Mouse (Mus musculus): ENCODE data around the gene 4933430I17Rik. TPM values are rescaled to one million over a fixed set of nuclear protein-coding genes. Genes with fewer than 3 reads are reported as not detected.

The 4933430I17Rik gene
- polyA plus RNA-seq, 1 experiment from 2014 or later, result 1.4 TPM

DNA sequence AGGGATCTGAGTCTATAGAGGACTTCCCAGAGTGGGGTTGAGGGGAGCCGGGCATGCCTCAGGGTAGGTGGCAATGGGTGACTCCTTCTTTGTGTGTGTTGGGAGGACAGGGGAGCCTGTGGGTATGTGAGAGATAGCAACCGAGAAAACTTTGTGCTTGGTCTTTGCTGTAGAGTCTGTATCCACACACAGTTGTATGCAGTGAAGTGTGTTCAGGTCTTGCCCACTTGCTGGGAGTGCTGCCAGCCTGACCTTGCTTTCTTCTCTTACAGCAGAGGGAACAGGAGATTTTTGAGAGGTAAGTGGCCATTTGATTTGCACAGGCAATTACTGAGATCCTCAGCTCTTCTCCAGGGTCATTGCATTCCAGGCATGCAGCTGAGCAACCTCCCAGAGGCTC, 37.3 kb upstream of the 4933430I17Rik start:
- H3K9ac ChIP-seq, result no peak overlapping the region
- H3K27me3 ChIP-seq, result no peaks in the 10 kb centered on the region
- H3K9me3 ChIP-seq, result no peaks in the 10 kb centered on the region
- 95% methylated on average over 2 of the region's 2 CpGs for WGBS
- no peak overlapping the region for H3K4me3 ChIP-seq (replicated peaks)
- no peak overlapping the region for H3K27ac ChIP-seq
- no peaks in the 10 kb centered on the region for H3K4me1 ChIP-seq
- H3K36me3 ChIP-seq (replicated peaks), result no peaks in the 10 kb centered on the region
- no peak overlapping the region for H3K4me2 ChIP-seq
- no peak for ATAC-seq (ENCODE audit: low FRiP score)

DNA sequence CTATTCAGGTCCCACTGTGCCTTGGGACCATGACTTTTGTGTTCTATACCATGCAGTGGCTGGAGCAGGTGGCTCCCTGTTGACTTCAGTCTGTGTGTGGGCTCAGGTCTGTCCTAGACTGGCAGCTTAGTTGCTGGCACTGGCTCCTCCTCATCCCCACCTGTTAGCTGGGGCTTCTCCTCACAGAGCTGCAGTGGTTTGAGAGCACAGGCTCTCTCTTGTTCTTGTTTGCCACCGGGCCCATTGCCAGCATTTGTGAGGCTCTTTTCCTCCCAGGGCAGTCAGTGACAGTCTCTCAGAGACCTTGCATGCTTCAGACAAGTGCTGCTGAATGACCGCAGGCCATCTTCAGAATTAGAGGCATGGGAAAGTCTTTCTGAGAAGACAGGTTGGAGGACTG, 32.5 kb upstream of the 4933430I17Rik start:
- no peaks in the 10 kb centered on the region for H3K4me1 ChIP-seq
- no peak for ATAC-seq (ENCODE audit: low FRiP score)
- H3K9ac ChIP-seq, result no peak overlapping the region
- no peaks in the 10 kb centered on the region for H3K27me3 ChIP-seq
- H3K4me2 ChIP-seq, result no peak overlapping the region
- H3K4me3 ChIP-seq (replicated peaks), result no peak overlapping the region
- H3K9me3 ChIP-seq, result no peaks in the 10 kb centered on the region
- H3K36me3 ChIP-seq (replicated peaks), result 0 out of 2 replicates have a peak, but pooled peaks cover under 1% of the 10 kb centered on the region
- no peak overlapping the region for H3K27ac ChIP-seq
- WGBS, result 85% methylated on average over 2 of the region's 2 CpGs

GRCm38 (mm10) chr4:62494230-62494629, 30.9 kb upstream of the 4933430I17Rik start:
- Histone ChIP-seq H3K36me3 (replicated peaks) (peaks cover 13% of the 10 kb centered on the region), H3K27me3 (no peaks in the 10 kb centered on the region), H3K4me2 (no peak overlapping the region), H3K9me3 (no peaks in the 10 kb centered on the region), H3K4me3 (replicated peaks) (no peak overlapping the region), H3K4me1 (no peaks in the 10 kb centered on the region), H3K27ac (no peak overlapping the region), H3K9ac (no peak overlapping the region)
- WGBS, result 74% methylated on average over 9 of the region's 9 CpGs
- no peak for ATAC-seq (ENCODE audit: low FRiP score)

- H3K4me3 ChIP-seq (replicated peaks), result no peak overlapping the region
- no peaks in the 10 kb centered on the region for H3K27me3 ChIP-seq
- WGBS, result 83% methylated on average over 8 of the region's 8 CpGs
- H3K4me1 ChIP-seq, result no peaks in the 10 kb centered on the region
- no peak overlapping the region for H3K4me2 ChIP-seq
- H3K36me3 ChIP-seq (replicated peaks), result peaks cover 17% of the 10 kb centered on the region
- H3K9me3 ChIP-seq, result no peaks in the 10 kb centered on the region
- no peak overlapping the region for H3K27ac ChIP-seq
- H3K9ac ChIP-seq, result no peak overlapping the region
- ATAC-seq (ENCODE audit: low FRiP score), result no peak
Measured at GRCm38 (mm10) chr4:62495946-62496345, 29.2 kb upstream of the 4933430I17Rik start.

DNA sequence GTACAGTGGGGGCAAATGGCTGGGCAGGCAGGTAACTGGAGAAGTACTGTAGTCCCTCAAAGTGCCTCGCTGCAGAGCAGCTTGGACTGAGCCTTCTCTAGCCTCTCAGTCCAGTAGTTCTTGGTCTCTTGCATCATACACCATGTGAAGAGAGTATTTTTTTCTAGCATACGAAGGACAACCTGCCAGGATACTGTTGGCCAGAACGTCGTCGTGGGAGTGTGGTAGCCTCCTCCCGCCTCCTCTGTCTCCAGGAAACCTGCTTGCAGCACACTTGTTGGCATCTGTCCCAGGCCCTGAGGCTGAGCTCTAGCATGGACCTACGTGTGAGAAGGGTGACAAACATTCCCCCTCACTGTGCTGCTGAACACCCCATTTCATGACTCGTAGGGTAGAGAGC, 28.4 kb upstream of the 4933430I17Rik start:
- no peak overlapping the region for H3K27ac ChIP-seq
- H3K36me3 ChIP-seq (replicated peaks), result peaks cover 17% of the 10 kb centered on the region
- no peaks in the 10 kb centered on the region for H3K9me3 ChIP-seq
- H3K9ac ChIP-seq, result no peak overlapping the region
- ATAC-seq (ENCODE audit: low FRiP score), result no peak
- H3K27me3 ChIP-seq, result no peaks in the 10 kb centered on the region
- 80% methylated on average over 8 of the region's 8 CpGs for WGBS
- H3K4me2 ChIP-seq, result no peak overlapping the region
- H3K4me1 ChIP-seq, result peaks cover 6% of the 10 kb centered on the region
- H3K4me3 ChIP-seq (replicated peaks), result no peak overlapping the region

DNA sequence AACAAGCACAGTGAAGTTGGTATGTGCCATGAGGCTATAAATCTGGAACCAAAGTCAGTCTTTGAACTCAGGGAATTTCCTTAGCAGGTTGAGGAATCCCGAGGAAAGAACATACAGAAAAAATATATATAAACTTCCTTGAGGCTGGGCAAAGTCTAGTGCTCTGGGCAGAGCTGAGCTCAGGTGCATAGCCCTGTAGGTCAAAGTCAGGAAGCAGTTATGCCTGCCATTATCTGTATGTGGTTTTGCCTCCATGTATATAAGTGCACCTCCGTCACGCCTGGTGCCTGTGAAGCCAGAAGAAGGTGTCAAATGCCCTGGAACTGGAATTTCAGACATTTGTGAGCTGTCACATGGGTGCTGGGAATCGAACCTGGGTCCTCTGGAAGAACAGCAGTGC, 24.4 kb upstream of the 4933430I17Rik start:
- H3K36me3 ChIP-seq (replicated peaks), result peaks cover 17% of the 10 kb centered on the region
- no peak overlapping the region for H3K9ac ChIP-seq
- no peaks in the 10 kb centered on the region for H3K27me3 ChIP-seq
- 91% methylated on average over 4 of the region's 4 CpGs for WGBS
- H3K4me2 ChIP-seq, result no peak overlapping the region
- no peaks in the 10 kb centered on the region for H3K9me3 ChIP-seq
- ATAC-seq (ENCODE audit: low FRiP score), result no peak
- H3K27ac ChIP-seq, result no peak overlapping the region
- 0 out of 2 replicates have a peak overlapping the region, but pooled peaks have one; percentile 74 for H3K4me3 ChIP-seq (replicated peaks)
- H3K4me1 ChIP-seq, result peaks cover 8% of the 10 kb centered on the region

DNA sequence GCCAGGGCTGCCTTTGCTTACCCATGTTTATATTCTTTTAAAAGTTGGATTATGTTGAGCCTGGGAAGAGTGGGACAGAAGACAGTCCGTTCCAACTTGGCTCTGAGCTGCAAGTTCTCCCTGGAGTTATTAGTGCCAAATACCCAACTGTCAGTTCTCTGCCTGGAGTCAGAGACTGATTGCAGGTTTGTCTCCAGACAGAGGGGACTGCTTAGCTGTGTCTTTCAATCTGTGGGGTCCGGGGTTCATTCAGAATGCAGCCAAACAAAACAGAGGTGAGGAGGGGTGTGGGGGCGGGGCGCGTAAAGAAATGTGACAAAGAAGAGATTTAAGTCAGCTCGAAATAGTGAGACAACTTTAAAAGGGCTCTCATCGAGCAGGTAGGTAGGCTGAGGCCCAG, 23.6 kb upstream of the 4933430I17Rik start:
- Histone ChIP-seq H3K27ac (no peak overlapping the region), H3K4me3 (replicated peaks) (peak overlapping the region; percentile 74), H3K9ac (peak overlapping the region; percentile 71), H3K27me3 (no peaks in the 10 kb centered on the region), H3K4me1 (peaks cover 8% of the 10 kb centered on the region), H3K4me2 (peak overlapping the region; percentile 72), H3K36me3 (replicated peaks) (peaks cover 17% of the 10 kb centered on the region), H3K9me3 (no peaks in the 10 kb centered on the region)
- 3% methylated on average over 7 of the region's 7 CpGs for WGBS
- ATAC-seq (ENCODE audit: low FRiP score), result peak; percentile 30

- WGBS, result 3% methylated on average over 38 of the region's 38 CpGs
- Histone ChIP-seq H3K4me2 (peak overlapping the region; percentile 72), H3K4me3 (replicated peaks) (peak overlapping the region; percentile 74), H3K4me1 (peaks cover 8% of the 10 kb centered on the region), H3K27ac (no peak overlapping the region), H3K9ac (peak overlapping the region; percentile 71), H3K27me3 (no peaks in the 10 kb centered on the region), H3K36me3 (replicated peaks) (peaks cover 17% of the 10 kb centered on the region), H3K9me3 (no peaks in the 10 kb centered on the region)
- ATAC-seq (ENCODE audit: low FRiP score), result peak; percentile 97
Measured at GRCm38 (mm10) chr4:62501964-62502732, 23.0 kb upstream of the 4933430I17Rik start.

GRCm38 (mm10) chr4:62502969-62503368, 22.2 kb upstream of the 4933430I17Rik start:
- no peak overlapping the region for H3K4me2 ChIP-seq
- H3K4me1 ChIP-seq, result peaks cover 8% of the 10 kb centered on the region
- WGBS, result 84% methylated on average over 7 of the region's 7 CpGs

GRCm38 (mm10) chr4:62503374-62503970, 21.7 kb upstream of the 4933430I17Rik start, which contains the start of gene Hdhd3:
Hdhd3 (minus strand) TSS chr4:62503467.
- no peak within 1 kb of the TSS for H3K27ac ChIP-seq
- no peaks in the 10 kb centered on the region for H3K9me3 ChIP-seq
- H3K4me3 ChIP-seq (replicated peaks), result peak within 1 kb of the TSS; percentile 74
- no peak for ATAC-seq (ENCODE audit: low FRiP score)
- H3K4me1 ChIP-seq, result peaks cover 8% of the 10 kb centered on the region
- no peaks in the 10 kb centered on the region for H3K27me3 ChIP-seq
- 82% methylated on average over 3 of the region's 3 CpGs for WGBS
- H3K4me2 ChIP-seq, result peak within 1 kb of the TSS; percentile 72
- peak within 1 kb of the TSS; percentile 71 for H3K9ac ChIP-seq
- peaks cover 24% of the 10 kb centered on the region for H3K36me3 ChIP-seq (replicated peaks)

More at GRCm38 (mm10) chr4:62502969-62503368, 22.2 kb upstream of the 4933430I17Rik start:
- Histone ChIP-seq H3K4me3 (replicated peaks) (no peak overlapping the region), H3K9ac (no peak overlapping the region), H3K27me3 (no peaks in the 10 kb centered on the region), H3K36me3 (replicated peaks) (peaks cover 21% of the 10 kb centered on the region), H3K9me3 (no peaks in the 10 kb centered on the region), H3K27ac (no peak overlapping the region)
- no peak for ATAC-seq (ENCODE audit: low FRiP score)

DNA sequence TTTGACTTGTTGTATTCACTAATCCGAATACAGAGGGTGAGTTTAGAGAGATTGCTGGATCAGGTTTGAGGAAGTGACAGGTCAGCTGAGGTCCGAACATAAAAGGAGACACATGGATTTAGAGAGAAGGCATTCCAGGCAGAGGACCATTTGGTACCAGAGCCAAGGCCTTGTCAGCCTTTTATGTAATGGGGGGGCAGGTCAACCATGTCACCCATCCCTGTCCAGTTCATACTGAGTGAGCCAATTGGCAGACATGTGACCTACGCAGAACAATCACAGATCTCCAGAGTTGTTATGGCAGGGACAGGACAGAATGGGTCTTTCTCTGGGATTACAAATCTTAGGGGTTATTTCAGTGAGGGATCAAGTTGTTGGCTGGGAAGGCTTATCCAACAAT, 19.2 kb upstream of the 4933430I17Rik start:
- no peaks in the 10 kb centered on the region for H3K27me3 ChIP-seq
- no peak overlapping the region for H3K9ac ChIP-seq
- peaks cover 38% of the 10 kb centered on the region for H3K36me3 ChIP-seq (replicated peaks)
- H3K4me2 ChIP-seq, result no peak overlapping the region
- 84% methylated on average over 3 of the region's 3 CpGs for WGBS
- no peak overlapping the region for H3K4me3 ChIP-seq (replicated peaks)
- H3K9me3 ChIP-seq, result no peaks in the 10 kb centered on the region
- ATAC-seq (ENCODE audit: low FRiP score), result no peak
- H3K4me1 ChIP-seq, result peaks cover 8% of the 10 kb centered on the region
- no peak overlapping the region for H3K27ac ChIP-seq

DNA sequence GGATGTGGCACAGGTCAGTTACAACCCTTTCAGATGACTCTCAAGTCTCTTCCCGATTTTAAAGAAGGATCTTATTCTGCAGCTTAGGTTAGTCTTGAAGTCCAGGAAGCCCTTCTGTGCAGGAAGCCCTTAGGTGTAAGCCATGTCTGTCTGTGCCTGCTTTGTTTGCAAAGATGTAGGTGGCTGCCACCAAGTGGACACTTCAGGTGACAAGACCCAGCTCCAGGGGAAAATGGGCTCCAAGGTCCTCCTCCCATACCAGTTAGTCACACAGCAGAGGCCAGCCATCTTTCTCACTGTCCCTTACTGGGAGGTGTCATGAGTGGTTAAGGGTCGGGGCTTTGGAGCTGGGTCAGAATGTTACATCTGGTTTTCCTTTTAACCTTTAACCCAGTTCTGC, 18.4 kb upstream of the 4933430I17Rik start:
- no peaks in the 10 kb centered on the region for H3K27me3 ChIP-seq
- H3K4me1 ChIP-seq, result peaks cover 3% of the 10 kb centered on the region; the same call in 1 of the 2 replicates
- H3K4me3 ChIP-seq (replicated peaks), result no peak overlapping the region
- H3K36me3 ChIP-seq (replicated peaks), result peaks cover 46% of the 10 kb centered on the region
- ATAC-seq (ENCODE audit: low FRiP score), result no peak
- WGBS, result 65% methylated on average over 2 of the region's 2 CpGs
- no peaks in the 10 kb centered on the region for H3K9me3 ChIP-seq
- H3K4me2 ChIP-seq, result no peak overlapping the region
- H3K27ac ChIP-seq, result no peak overlapping the region
- no peak overlapping the region for H3K9ac ChIP-seq

DNA sequence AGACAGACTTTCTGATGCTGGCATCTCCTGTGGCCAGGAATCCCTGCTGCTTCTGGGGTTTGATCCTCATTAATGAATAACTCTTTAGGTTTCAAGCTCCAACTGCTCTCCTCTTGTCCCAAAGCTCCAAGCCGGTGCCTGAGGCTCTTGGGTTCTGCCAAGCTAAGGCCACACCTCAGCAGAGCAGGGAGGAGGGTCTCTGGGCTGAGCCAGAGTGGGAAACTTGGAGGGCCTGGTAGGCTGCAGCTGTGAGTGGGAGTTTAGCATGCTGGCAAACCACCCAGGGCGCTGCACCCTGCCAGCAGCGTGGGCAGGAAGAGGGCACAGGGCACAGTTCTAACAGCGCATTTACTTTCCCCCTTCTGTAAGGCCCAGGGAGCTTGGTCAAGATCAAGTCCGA, 16.3 kb upstream of the 4933430I17Rik start:
- no peaks in the 10 kb centered on the region for H3K27me3 ChIP-seq
- H3K4me1 ChIP-seq, result no peaks in the 10 kb centered on the region
- ATAC-seq (ENCODE audit: low FRiP score), result no peak
- no peak overlapping the region for H3K4me3 ChIP-seq (replicated peaks)
- H3K36me3 ChIP-seq (replicated peaks), result peaks cover 63% of the 10 kb centered on the region
- WGBS, result 93% methylated on average over 5 of the region's 5 CpGs
- H3K27ac ChIP-seq, result no peak overlapping the region
- H3K4me2 ChIP-seq, result no peak overlapping the region
- no peaks in the 10 kb centered on the region for H3K9me3 ChIP-seq
- H3K9ac ChIP-seq, result no peak overlapping the region
